Mouse (Mus musculus) kidney, embryonic 16.5 days (tissue): ENCODE results near the gene Mbl2. TPM values are rescaled to one million over a fixed set of nuclear protein-coding genes. Genes with fewer than 3 reads are reported as not detected.
"Not testable (repeated sequence)": the region's sequence is repeated elsewhere in the genome, so short reads cannot be mapped to it uniquely, and the experiment has no call there.

Experiments used
- ATAC-seq: fragments of 200-750 bp; cut with Nextera tagmentation; 2 replicates; pipeline ENCODE4 v1.8.0; 2017; ENCODE audit warnings: moderate TSS enrichment; ENCODE audit not compliant: low FRiP score, low TSS enrichment
- H3K27ac ChIP-seq: fragments of 300-500 bp; sonication (generic); 2 replicates; pipeline ENCODE4 v1.5.1; 2014; ENCODE audit warnings: low read length
- H3K27me3 ChIP-seq: fragments of 300-500 bp; sonication (generic); 2 replicates; pipeline ENCODE4 v1.6.1; 2014; ENCODE audit warnings: low read length, control low read depth, mixed read lengths; ENCODE audit not compliant: insufficient read depth
- H3K36me3 ChIP-seq: fragments of 300-500 bp; sonication (generic); 2 replicates; pipeline ENCODE4 v1.6.1; 2014; ENCODE audit warnings: low read length, control low read depth, mixed read lengths; ENCODE audit not compliant: insufficient read depth
- H3K4me1 ChIP-seq: fragments of 300-500 bp; sonication (generic); 2 replicates; pipeline ENCODE4 v1.6.1; 2014; ENCODE audit warnings: low read length, control low read depth, mixed read lengths; ENCODE audit not compliant: insufficient read depth
- H3K4me2 ChIP-seq: fragments of 300-500 bp; sonication (generic); replicated peaks from 2 replicates; pipeline ENCODE4 v1.6.1; 2014; ENCODE audit warnings: low read depth, low read length
- H3K4me3 ChIP-seq: fragments of 300-500 bp; sonication (generic); 2 replicates; pipeline ENCODE4 v1.5.1; 2014; ENCODE audit warnings: mild to moderate bottlenecking, low read length
- H3K9ac ChIP-seq: fragments of 300-500 bp; sonication (generic); replicated peaks from 2 replicates; pipeline ENCODE4 v1.6.1; 2014; ENCODE audit warnings: low read length
- H3K9me3 ChIP-seq: fragments of 300-500 bp; sonication (generic); 2 replicates; pipeline ENCODE4 v1.6.1; 2016; ENCODE audit warnings: low read length, control low read depth
- WGBS: fragments of 180-500 bp; shearing (Covaris S2); extraction: QIAGEN DNeasy Blood & Tissue Kit; methylation state at CpG from one replicate; pipeline ENCODE4 v1.1.7; 2014; 5-methylcytosine and 5-hydroxymethylcytosine counted together
- polyA plus RNA-seq: library from polyadenylated mRNA; unstranded; fragments of >200 nt; fragmentation: Nextera tagmentation; extraction: Ambion mirVana; gene quantifications from 2 replicates; pipeline ENCODE4 v1.2.1, GENCODE M21; 2015

Mbl2 gene
- polyA plus RNA-seq = not detected in 2 replicates

DNA sequence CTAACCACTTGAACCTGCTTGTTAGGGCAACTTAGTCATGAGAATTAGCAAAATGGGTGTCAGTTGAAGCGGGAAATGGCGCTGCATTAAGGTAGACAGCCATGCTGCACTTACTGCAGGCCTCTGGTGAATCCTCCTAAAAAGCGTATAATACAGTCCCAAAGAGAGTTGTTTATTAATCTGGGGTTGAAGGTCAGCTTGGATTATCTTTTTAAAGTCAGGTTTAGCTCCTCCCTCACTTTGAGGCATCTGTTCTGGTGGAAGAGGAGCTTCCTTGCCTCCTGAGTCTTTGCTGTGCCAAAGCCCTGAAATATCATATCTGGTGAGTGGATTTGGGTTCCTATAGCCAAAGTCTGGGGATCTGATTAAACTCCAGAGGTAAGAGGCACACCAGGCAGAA is at the start of gene Mbl2:
Gene Mbl2 (plus strand): TSS at position 252 of the 400 bp plus-strand sequence.
- H3K4me1 ChIP-seq = no peaks in the 10 kb centered on the region
- no peak within 1 kb of the TSS for H3K4me2 ChIP-seq
- no peaks in the 10 kb centered on the region for H3K9me3 ChIP-seq
- no peaks in the 10 kb centered on the region for H3K36me3 ChIP-seq
- ATAC-seq = no peak
- 84% methylated on average over 3 of the region's 3 CpGs for WGBS
- no peak within 1 kb of the TSS for H3K4me3 ChIP-seq
- H3K9ac ChIP-seq = no peak within 1 kb of the TSS
- no peak within 1 kb of the TSS for H3K27ac ChIP-seq
- no peaks in the 10 kb centered on the region for H3K27me3 ChIP-seq

DNA sequence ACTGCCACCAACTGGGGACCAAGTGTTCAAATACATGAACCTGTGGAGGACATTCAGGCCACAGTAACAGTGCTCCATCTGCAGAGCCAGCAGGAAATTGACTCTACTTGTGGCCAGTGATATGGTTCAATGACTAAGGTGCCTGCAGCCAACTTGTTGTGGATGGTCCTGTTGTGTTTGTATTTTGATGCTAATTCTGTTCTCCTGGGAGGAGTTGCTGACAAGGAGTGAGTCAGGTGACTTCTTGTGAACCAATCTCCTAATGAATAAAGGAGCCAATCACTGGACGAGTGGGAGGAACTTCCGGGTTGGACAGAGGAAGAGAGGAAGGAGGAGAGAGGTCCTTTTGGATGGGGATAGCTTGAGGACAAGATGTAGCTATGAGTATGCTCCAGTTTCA is 47.2 kb upstream of the Mbl2 start:
- Histone ChIP-seq H3K9me3 (peaks cover 15% of the 10 kb centered on the region), H3K4me2 (no peak overlapping the region), H3K9ac (no peak overlapping the region), H3K27ac (no peak overlapping the region), H3K36me3 (0 out of 2 replicates have a peak, but pooled peaks cover 2% of the 10 kb centered on the region), H3K4me1 (no peaks in the 10 kb centered on the region), H3K4me3 (no peak overlapping the region), H3K27me3 (no peaks in the 10 kb centered on the region)
- 91% methylated on average over 2 of the region's 2 CpGs for WGBS
- no peak for ATAC-seq

DNA sequence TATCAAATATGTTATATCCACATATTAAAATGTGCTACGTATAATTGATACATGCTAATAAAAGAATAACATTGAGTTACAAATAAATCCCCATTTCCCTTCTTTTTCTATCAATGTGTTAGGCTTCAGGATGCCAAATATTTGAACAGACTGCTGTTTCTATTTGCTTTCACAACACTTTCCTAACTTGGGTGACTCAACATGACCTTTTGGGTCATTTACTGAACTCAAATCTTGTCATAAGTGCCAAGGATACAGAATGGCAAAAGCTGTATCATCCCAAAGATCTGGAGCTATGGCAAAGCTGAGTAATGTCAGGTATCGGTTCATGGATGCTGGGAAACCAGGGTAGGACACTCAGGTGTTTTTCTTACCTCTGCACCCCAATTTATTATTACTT is 45.5 kb upstream of the Mbl2 start:
- no peak overlapping the region for H3K4me3 ChIP-seq
- H3K4me1 ChIP-seq = no peaks in the 10 kb centered on the region
- WGBS = 91% methylated on average over 2 of the region's 2 CpGs
- no peak overlapping the region for H3K9ac ChIP-seq
- H3K27ac ChIP-seq = no peak overlapping the region
- no peaks in the 10 kb centered on the region for H3K27me3 ChIP-seq
- 0 out of 2 replicates have a peak, but pooled peaks cover 2% of the 10 kb centered on the region for H3K36me3 ChIP-seq
- H3K4me2 ChIP-seq = no peak overlapping the region
- no peak for ATAC-seq
- H3K9me3 ChIP-seq = peaks cover 15% of the 10 kb centered on the region

DNA sequence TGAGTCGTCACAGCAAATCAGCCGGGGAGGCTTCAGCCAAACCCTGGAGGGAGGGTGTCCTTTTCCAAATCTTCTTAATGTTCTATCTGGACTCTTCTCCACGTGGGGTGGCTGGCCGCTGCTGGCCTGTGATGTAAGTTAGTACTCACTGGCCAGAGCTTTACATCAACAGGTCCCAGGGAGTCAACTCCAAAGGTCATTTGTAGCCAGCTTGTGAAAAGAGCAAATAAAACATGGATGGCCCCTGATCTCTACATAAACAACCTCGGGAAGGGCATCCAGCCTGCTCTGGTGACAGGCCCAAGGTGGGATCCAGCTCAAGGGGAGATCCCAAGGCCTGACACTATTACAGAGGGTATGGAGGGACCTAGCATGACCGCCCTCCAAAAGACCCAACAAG is 37.7 kb upstream of the Mbl2 start:
- H3K4me3 ChIP-seq = no peak overlapping the region
- no peak overlapping the region for H3K9ac ChIP-seq
- no peak overlapping the region for H3K4me2 ChIP-seq
- no peaks in the 10 kb centered on the region for H3K36me3 ChIP-seq
- no peaks in the 10 kb centered on the region for H3K4me1 ChIP-seq
- no peaks in the 10 kb centered on the region for H3K27me3 ChIP-seq
- H3K9me3 ChIP-seq = peaks cover 3% of the 10 kb centered on the region
- H3K27ac ChIP-seq = no peak overlapping the region
- ATAC-seq = no peak
- WGBS = 63% methylated on average over 6 of the region's 6 CpGs

- Histone ChIP-seq H3K4me1 (no peaks in the 10 kb centered on the region), H3K4me2 (no peak overlapping the region), H3K4me3 (no peak overlapping the region), H3K9ac (no peak overlapping the region), H3K27ac (no peak overlapping the region), H3K27me3 (no peaks in the 10 kb centered on the region), H3K36me3 (no peaks in the 10 kb centered on the region), H3K9me3 (no peaks in the 10 kb centered on the region)
- peak; percentile 68 for ATAC-seq
- WGBS = 41% methylated on average over 7 of the region's 7 CpGs
Observed at GRCm38 (mm10) chr19:30202177-30202576, 30.6 kb upstream of the Mbl2 start.

- no peak overlapping the region for H3K4me3 ChIP-seq
- H3K4me2 ChIP-seq = no peak overlapping the region
- H3K9me3 ChIP-seq = no peaks in the 10 kb centered on the region
- 0 out of 2 replicates have a peak, but pooled peaks have one; percentile 36 for ATAC-seq
- no peaks in the 10 kb centered on the region for H3K36me3 ChIP-seq
- no peaks in the 10 kb centered on the region for H3K27me3 ChIP-seq
- WGBS = 18% methylated on average over 12 of the region's 12 CpGs
- H3K27ac ChIP-seq = no peak overlapping the region
- H3K9ac ChIP-seq = no peak overlapping the region
- H3K4me1 ChIP-seq = no peaks in the 10 kb centered on the region
Observed at GRCm38 (mm10) chr19:30205159-30205816, 27.5 kb upstream of the Mbl2 start.

DNA sequence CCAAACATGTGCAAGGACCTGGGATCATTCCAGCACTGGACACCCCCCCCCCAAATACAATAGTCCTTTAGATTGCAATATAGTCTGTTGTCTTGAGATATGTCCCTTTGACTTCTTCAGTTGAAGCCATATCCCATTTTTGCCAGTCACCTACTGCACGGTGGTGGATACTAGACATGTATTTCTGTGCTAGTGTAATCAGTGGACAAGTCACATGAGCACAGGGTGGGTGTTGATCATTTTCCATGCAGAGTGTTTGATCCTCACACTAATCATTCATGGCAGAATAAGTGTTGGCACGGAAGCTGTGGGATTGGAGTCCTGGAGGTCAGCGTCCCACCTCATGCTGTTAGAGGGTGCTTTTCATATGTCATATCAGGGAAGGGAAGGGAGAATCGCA is 26.9 kb upstream of the Mbl2 start:
- H3K27ac ChIP-seq = no peak overlapping the region
- H3K27me3 ChIP-seq = no peaks in the 10 kb centered on the region
- no peaks in the 10 kb centered on the region for H3K9me3 ChIP-seq
- whole genome bisulfite sequencing = 66% methylated on average over 4 of the region's 4 CpGs
- no peaks in the 10 kb centered on the region for H3K4me1 ChIP-seq
- no peak overlapping the region for H3K9ac ChIP-seq
- no peak overlapping the region for H3K4me3 ChIP-seq
- no peak overlapping the region for H3K4me2 ChIP-seq
- H3K36me3 ChIP-seq = no peaks in the 10 kb centered on the region
- ATAC-seq = 0 out of 2 replicates have a peak, but pooled peaks have one; percentile 14

- Histone ChIP-seq H3K9me3 (no peaks in the 10 kb centered on the region), H3K27ac (no peak overlapping the region), H3K4me1 (no peaks in the 10 kb centered on the region), H3K27me3 (no peaks in the 10 kb centered on the region), H3K36me3 (no peaks in the 10 kb centered on the region), H3K4me3 (no peak overlapping the region), H3K4me2 (no peak overlapping the region), H3K9ac (no peak overlapping the region)
- 91% methylated on average over 1 of the region's 1 CpGs for WGBS
- no peak for ATAC-seq
Observed at GRCm38 (mm10) chr19:30206981-30207380, 25.8 kb upstream of the Mbl2 start.

GRCm38 (mm10) chr19:30209006-30209405 is 23.7 kb upstream of the Mbl2 start:
- WGBS = 85% methylated on average over 8 of the region's 8 CpGs
- H3K4me3 ChIP-seq, H3K4me2 ChIP-seq, ATAC-seq, H3K27me3 ChIP-seq, H3K36me3 ChIP-seq, H3K9ac ChIP-seq, H3K4me1 ChIP-seq, H3K9me3 ChIP-seq, H3K27ac ChIP-seq: not testable (repeated sequence)

DNA sequence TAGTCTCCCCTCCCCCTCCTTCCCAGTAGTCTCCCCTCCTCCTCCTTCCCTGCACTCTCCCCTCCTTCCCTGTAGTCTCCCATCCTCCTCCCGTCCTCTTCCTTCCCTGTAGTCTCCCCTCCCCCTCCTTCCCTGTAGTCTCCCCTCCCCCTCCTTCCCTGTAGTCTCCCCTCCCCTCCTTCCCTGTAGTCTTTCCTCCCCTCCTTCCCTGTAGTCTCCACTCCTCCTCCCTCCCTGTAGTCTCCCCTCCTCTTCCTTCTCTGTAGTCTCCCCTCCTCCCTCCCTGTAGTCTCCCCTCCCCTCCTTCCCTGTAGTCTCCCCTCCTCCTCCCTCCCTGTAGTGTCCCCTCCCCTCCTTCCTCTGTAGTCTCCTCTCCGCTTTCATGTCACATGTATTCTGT is 18.7 kb upstream of the Mbl2 start:
- no peak overlapping the region for H3K4me3 ChIP-seq
- no peaks in the 10 kb centered on the region for H3K27me3 ChIP-seq
- no peak overlapping the region for H3K27ac ChIP-seq
- no peak overlapping the region for H3K4me2 ChIP-seq
- no peaks in the 10 kb centered on the region for H3K4me1 ChIP-seq
- H3K9me3 ChIP-seq = no peaks in the 10 kb centered on the region
- 41% methylated on average over 2 of the region's 2 CpGs for WGBS
- H3K36me3 ChIP-seq = no peaks in the 10 kb centered on the region
- no peak for ATAC-seq
- no peak overlapping the region for H3K9ac ChIP-seq
